Mouse (Mus musculus): ENCODE measurements at regions not wholly inside any gene's neighbourhood (a gene's known extent, or its start where the extent isn't known, plus 50 kb on each side); places are given as distances from the start of the nearest gene placed in this dataset.
"Not testable (repeated sequence)": the region's sequence is repeated elsewhere in the genome, so short reads cannot be mapped to it uniquely, and the experiment has no call there.

- Histone ChIP-seq H3K36me3 (ENCODE audit: control insufficient read depth, insufficient read depth) (no peaks in the 10 kb centered on the region), H3K9me3 (ENCODE audit: control insufficient read depth, low read length) (no peaks in the 10 kb centered on the region), H3K4me2 (ENCODE audit: low read length) (no peak overlapping the region), H3K4me3 (replicated peaks; ENCODE audit: low read length) (no peak overlapping the region), H3K27me3 (replicated peaks; ENCODE audit: control insufficient read depth, insufficient read depth, low read length) (no peaks in the 10 kb centered on the region), H3K27ac (ENCODE audit: low read length) (no peak overlapping the region), H3K4me1 (replicated peaks; ENCODE audit: control insufficient read depth, insufficient read depth, low read length) (no peaks in the 10 kb centered on the region), H3K9ac (replicated peaks; ENCODE audit: low read depth, low read length) (no peak overlapping the region)
- no peak for ATAC-seq
Measured at GRCm38 (mm10) chr15:32043207-32043606, 133.9 kb upstream of the Tas2r119 start.

DNA sequence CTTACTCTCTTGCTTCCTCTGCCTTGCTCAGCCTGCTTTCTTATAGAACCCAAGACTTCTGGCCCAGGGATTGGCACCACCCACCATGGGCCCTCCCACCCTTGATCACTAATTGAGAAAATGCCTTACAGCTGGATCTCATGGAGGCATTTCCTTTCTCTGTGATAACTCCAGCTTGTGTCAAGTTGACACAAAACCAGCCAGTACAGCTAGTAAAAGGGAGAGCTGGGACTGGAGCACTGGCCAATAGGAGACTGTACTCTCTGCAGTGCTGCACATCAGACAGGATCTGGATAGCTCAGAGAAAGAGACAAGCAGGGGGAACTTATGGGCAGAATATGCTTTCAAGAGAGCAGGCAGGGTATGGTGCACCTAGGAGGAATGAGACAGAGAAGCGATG, 133.4 kb upstream of the Tas2r119 start:
- ATAC-seq; H3K4me2 ChIP-seq (ENCODE audit: low read length); H3K27ac ChIP-seq (ENCODE audit: low read length); H3K4me1 ChIP-seq (replicated peaks; ENCODE audit: control insufficient read depth, insufficient read depth, low read length); H3K27me3 ChIP-seq (replicated peaks; ENCODE audit: control insufficient read depth, insufficient read depth, low read length); H3K9ac ChIP-seq (replicated peaks; ENCODE audit: low read depth, low read length); H3K36me3 ChIP-seq (ENCODE audit: control insufficient read depth, insufficient read depth); H3K9me3 ChIP-seq (ENCODE audit: control insufficient read depth, low read length); H3K4me3 ChIP-seq (replicated peaks; ENCODE audit: low read length): not testable (repeated sequence)
- WGBS: 100% methylated on average over 1 of the region's 1 CpGs

- Histone ChIP-seq H3K36me3 (ENCODE audit: control insufficient read depth, insufficient read depth) (no peaks in the 10 kb centered on the region), H3K4me3 (replicated peaks; ENCODE audit: low read length) (no peak overlapping the region), H3K4me2 (ENCODE audit: low read length) (no peak overlapping the region), H3K27ac (ENCODE audit: low read length) (no peak overlapping the region), H3K27me3 (replicated peaks; ENCODE audit: control insufficient read depth, insufficient read depth, low read length) (no peaks in the 10 kb centered on the region), H3K9me3 (ENCODE audit: control insufficient read depth, low read length) (no peaks in the 10 kb centered on the region), H3K4me1 (replicated peaks; ENCODE audit: control insufficient read depth, insufficient read depth, low read length) (no peaks in the 10 kb centered on the region), H3K9ac (replicated peaks; ENCODE audit: low read depth, low read length) (no peak overlapping the region)
- no peak for ATAC-seq
- WGBS: 28% methylated on average over 5 of the region's 5 CpGs
Measured at GRCm38 (mm10) chr15:32048836-32049235, 128.3 kb upstream of the Tas2r119 start.

GRCm38 (mm10) chr15:32061573-32061972, 115.5 kb upstream of the Tas2r119 start:
- peak; percentile 65; the same call in 1 of the 2 replicates for ATAC-seq
- no peaks in the 10 kb centered on the region for H3K4me1 ChIP-seq (replicated peaks; ENCODE audit: control insufficient read depth, insufficient read depth, low read length)
- H3K9me3 ChIP-seq (ENCODE audit: control insufficient read depth, low read length): no peaks in the 10 kb centered on the region
- H3K27me3 ChIP-seq (replicated peaks; ENCODE audit: control insufficient read depth, insufficient read depth, low read length): no peaks in the 10 kb centered on the region
- no peak overlapping the region for H3K4me2 ChIP-seq (ENCODE audit: low read length)
- no peak overlapping the region for H3K9ac ChIP-seq (replicated peaks; ENCODE audit: low read depth, low read length)
- H3K4me3 ChIP-seq (replicated peaks; ENCODE audit: low read length): no peak overlapping the region
- H3K27ac ChIP-seq (ENCODE audit: low read length): no peak overlapping the region
- WGBS: 77% methylated on average over 4 of the region's 4 CpGs
- no peaks in the 10 kb centered on the region for H3K36me3 ChIP-seq (ENCODE audit: control insufficient read depth, insufficient read depth)

GRCm38 (mm10) chr15:32082109-32082508, 95.0 kb upstream of the Tas2r119 start:
- Histone ChIP-seq H3K4me2 (ENCODE audit: low read length) (no peak overlapping the region), H3K9me3 (ENCODE audit: control insufficient read depth, low read length) (no peaks in the 10 kb centered on the region), H3K9ac (replicated peaks; ENCODE audit: low read depth, low read length) (no peak overlapping the region), H3K27me3 (replicated peaks; ENCODE audit: control insufficient read depth, insufficient read depth, low read length) (no peaks in the 10 kb centered on the region), H3K36me3 (ENCODE audit: control insufficient read depth, insufficient read depth) (no peaks in the 10 kb centered on the region), H3K4me1 (replicated peaks; ENCODE audit: control insufficient read depth, insufficient read depth, low read length) (no peaks in the 10 kb centered on the region), H3K27ac (ENCODE audit: low read length) (no peak overlapping the region), H3K4me3 (replicated peaks; ENCODE audit: low read length) (no peak overlapping the region)
- ATAC-seq: no peak
- WGBS: 85% methylated on average over 4 of the region's 4 CpGs

DNA sequence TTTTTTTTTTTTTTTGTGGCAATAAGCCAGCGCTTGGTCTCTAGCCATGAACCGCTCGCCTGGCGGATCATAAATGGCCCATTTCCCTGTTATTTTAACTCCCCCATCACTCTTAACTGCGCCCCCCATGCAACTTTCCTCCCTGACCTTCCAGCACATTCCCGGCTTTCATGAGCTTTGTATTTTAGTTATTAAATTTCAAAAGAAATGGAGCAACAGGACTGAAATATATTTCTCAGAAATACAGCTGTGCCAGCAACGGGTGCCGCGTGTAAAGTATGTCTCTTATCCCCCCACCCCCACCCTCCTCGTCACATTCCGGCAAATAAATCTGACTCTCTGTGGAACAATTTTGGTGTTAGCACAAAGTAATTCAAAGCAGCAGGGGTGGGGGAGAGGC, 83.2 kb upstream of the Tas2r119 start:
- Histone ChIP-seq H3K9ac (replicated peaks; ENCODE audit: low read depth, low read length) (no peak overlapping the region), H3K27me3 (replicated peaks; ENCODE audit: control insufficient read depth, insufficient read depth, low read length) (no peaks in the 10 kb centered on the region), H3K4me1 (replicated peaks; ENCODE audit: control insufficient read depth, insufficient read depth, low read length) (peaks cover 5% of the 10 kb centered on the region; the same call in 1 of the 2 replicates), H3K36me3 (ENCODE audit: control insufficient read depth, insufficient read depth) (no peaks in the 10 kb centered on the region), H3K27ac (ENCODE audit: low read length) (no peak overlapping the region), H3K4me3 (replicated peaks; ENCODE audit: low read length) (no peak overlapping the region), H3K4me2 (ENCODE audit: low read length) (no peak overlapping the region), H3K9me3 (ENCODE audit: control insufficient read depth, low read length) (no peaks in the 10 kb centered on the region)
- 51% methylated on average over 11 of the region's 11 CpGs for WGBS
- ATAC-seq: no peak

DNA sequence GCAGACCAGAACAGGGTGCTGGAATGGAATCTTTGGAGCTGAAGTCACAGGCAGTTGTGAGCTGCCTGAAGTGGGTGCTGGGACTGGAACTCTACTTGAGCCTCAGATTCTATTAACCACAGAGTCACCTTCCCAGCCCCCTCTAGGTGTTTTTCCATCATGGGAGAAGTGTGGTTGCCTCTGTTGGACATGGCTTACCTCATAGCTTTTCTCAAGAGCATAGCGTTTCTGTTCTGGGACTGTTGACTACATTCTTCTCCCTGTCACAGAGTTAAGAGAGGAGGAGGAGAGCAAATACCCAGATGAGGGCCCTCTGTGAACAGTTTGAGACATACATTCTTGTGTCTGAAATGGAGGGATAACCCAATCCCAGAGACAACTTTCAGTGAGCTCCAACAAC, 81.5 kb upstream of the Tas2r119 start:
- Histone ChIP-seq H3K4me2 (ENCODE audit: low read length) (no peak overlapping the region), H3K36me3 (ENCODE audit: control insufficient read depth, insufficient read depth) (no peaks in the 10 kb centered on the region), H3K27me3 (replicated peaks; ENCODE audit: control insufficient read depth, insufficient read depth, low read length) (no peaks in the 10 kb centered on the region), H3K9ac (replicated peaks; ENCODE audit: low read depth, low read length) (no peak overlapping the region), H3K27ac (ENCODE audit: low read length) (no peak overlapping the region), H3K9me3 (ENCODE audit: control insufficient read depth, low read length) (no peaks in the 10 kb centered on the region), H3K4me1 (replicated peaks; ENCODE audit: control insufficient read depth, insufficient read depth, low read length) (peaks cover 5% of the 10 kb centered on the region; the same call in 1 of the 2 replicates), H3K4me3 (replicated peaks; ENCODE audit: low read length) (no peak overlapping the region)
- no peak for ATAC-seq
- WGBS: 100% methylated on average over 1 of the region's 1 CpGs

DNA sequence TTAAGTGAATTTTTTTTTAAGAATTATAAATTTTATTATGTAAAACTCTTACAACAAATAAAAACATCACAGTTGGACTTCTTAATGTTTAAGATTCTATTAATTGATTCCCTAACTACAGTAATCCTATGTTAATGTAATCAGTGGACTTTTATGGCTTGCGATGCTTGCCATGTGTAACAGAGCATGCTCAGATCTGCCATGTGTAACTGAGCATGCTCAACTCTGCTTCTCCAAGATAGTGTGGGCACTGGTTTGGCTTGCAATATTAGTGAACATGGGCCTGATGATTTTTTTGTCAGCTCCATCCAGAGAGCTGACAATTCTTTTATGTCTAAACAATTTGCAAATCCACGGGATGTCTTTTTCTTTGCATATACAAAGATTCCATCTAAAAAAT, 66.4 kb upstream of the Tas2r119 start:
- no peaks in the 10 kb centered on the region for H3K27me3 ChIP-seq (replicated peaks; ENCODE audit: control insufficient read depth, insufficient read depth, low read length)
- H3K4me1 ChIP-seq (replicated peaks; ENCODE audit: control insufficient read depth, insufficient read depth, low read length): no peaks in the 10 kb centered on the region
- no peaks in the 10 kb centered on the region for H3K9me3 ChIP-seq (ENCODE audit: control insufficient read depth, low read length)
- no peak overlapping the region for H3K27ac ChIP-seq (ENCODE audit: low read length)
- ATAC-seq: no peak
- WGBS: 91% methylated on average over 2 of the region's 2 CpGs
- H3K4me3 ChIP-seq (replicated peaks; ENCODE audit: low read length): no peak overlapping the region
- H3K9ac ChIP-seq (replicated peaks; ENCODE audit: low read depth, low read length): no peak overlapping the region
- H3K36me3 ChIP-seq (ENCODE audit: control insufficient read depth, insufficient read depth): no peaks in the 10 kb centered on the region
- H3K4me2 ChIP-seq (ENCODE audit: low read length): no peak overlapping the region

Data from forebrain, embryonic 16.5 days (tissue).